Mouse (Mus musculus): ENCODE results near the gene Usp48. TPM values are rescaled to one million over a fixed set of nuclear protein-coding genes. Genes with fewer than 3 reads are reported as not detected.

The Usp48 gene
- polyA plus RNA-seq, 1 experiment from 2014 or later: 56.9 TPM

GRCm38 (mm10) chr4:137628400-137628799 is 34.8 kb downstream of the Usp48 start:
- 90% methylated on average over 6 of the region's 6 CpGs for WGBS
- DNase-seq (ENCODE audit: low spot score): no peak
- Histone ChIP-seq H3K36me3 (peaks cover 95% of the 10 kb centered on the region), H3K9me3 (no peaks in the 10 kb centered on the region), H3K4me1 (peaks cover 6% of the 10 kb centered on the region; the same call in 1 of the 2 replicates), H3K27ac (no peak overlapping the region), H3K4me3 (no peak overlapping the region), H3K27me3 (ENCODE audit: insufficient read depth, poor library complexity, severe bottlenecking) (no peaks in the 10 kb centered on the region)

DNA sequence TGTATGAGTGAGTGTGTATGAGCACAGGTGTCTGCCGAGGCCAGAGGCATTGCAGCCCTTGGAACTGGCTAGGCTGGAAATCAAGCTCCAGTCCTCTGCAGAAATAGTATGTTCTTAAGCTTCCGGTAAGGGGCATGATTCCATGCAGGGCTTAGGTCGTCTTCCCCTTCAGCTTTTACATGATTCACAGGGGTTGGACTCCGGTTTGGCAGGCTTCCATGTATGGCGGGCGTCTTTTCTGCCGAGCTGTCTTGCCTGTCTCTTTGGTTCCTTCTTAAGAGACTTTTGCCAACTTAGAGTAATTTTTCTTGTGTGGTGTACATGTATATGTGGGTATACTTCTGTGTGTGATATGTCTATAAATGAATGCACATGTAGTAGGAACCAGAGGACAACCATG is 35.8 kb downstream of the Usp48 start:
- Histone ChIP-seq H3K9me3 (no peaks in the 10 kb centered on the region), H3K36me3 (peaks cover 94% of the 10 kb centered on the region), H3K4me1 (peaks cover 6% of the 10 kb centered on the region; the same call in 1 of the 2 replicates), H3K4me3 (no peak overlapping the region), H3K27me3 (ENCODE audit: insufficient read depth, poor library complexity, severe bottlenecking) (no peaks in the 10 kb centered on the region), H3K27ac (no peak overlapping the region)
- WGBS: 92% methylated on average over 7 of the region's 7 CpGs
- no peak for DNase-seq (ENCODE audit: low spot score)

DNA sequence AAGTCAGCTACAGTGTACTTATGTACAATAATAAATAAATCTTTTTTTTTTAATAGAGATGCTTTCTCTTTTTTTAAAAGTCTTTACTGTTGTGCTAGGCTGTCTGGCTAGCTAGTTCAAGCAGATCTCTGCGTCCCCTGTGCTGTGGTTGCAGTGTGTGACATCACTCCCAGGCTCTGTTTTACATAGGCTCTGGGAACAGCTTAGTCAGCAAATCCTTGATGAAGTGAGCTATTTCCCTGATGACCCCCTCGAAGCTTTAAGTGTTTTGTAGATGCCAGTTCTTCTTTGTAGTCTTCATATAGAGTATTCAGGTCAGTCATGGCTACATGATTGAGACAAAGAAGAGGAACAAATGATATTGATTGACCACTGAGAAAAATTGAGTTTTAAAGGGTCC is 36.6 kb downstream of the Usp48 start:
- 90% methylated on average over 2 of the region's 2 CpGs for WGBS
- Histone ChIP-seq H3K4me1 (peaks cover 6% of the 10 kb centered on the region; the same call in 1 of the 2 replicates), H3K36me3 (peaks cover 94% of the 10 kb centered on the region)

DNA sequence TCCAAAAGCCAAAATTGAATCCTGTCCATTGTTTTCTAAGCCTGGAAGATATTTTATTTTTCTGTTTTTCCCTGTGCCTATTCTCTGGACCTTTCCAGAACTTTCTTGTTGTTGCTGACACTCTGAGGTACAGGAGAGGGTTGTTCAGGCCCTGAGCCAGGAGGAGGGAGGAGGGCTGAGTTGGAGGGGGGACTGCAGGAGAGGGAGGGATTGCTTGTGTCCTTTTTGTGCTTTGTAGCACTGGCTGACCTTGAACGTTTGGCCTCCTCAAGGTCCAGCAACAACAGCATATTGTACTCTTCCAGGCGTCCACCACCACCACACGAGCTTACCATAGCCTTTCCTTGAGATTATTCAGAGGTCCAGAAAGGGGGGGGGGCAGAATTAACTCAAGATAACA is 38.0 kb downstream of the Usp48 start:
- no peak for DNase-seq (ENCODE audit: low spot score)
- Histone ChIP-seq H3K27me3 (ENCODE audit: insufficient read depth, poor library complexity, severe bottlenecking) (no peaks in the 10 kb centered on the region), H3K9me3 (no peaks in the 10 kb centered on the region), H3K4me3 (no peak overlapping the region), H3K4me1 (peaks cover 6% of the 10 kb centered on the region; the same call in 1 of the 2 replicates), H3K27ac (peak overlapping the region; percentile 36; the same call in 1 of the 2 replicates), H3K36me3 (peaks cover 94% of the 10 kb centered on the region)
- WGBS: 58% methylated on average over 3 of the region's 3 CpGs

More for the DNA sequence above, 36.6 kb downstream of the Usp48 start:
- H3K27ac ChIP-seq: no peak overlapping the region
- no peaks in the 10 kb centered on the region for H3K27me3 ChIP-seq (ENCODE audit: insufficient read depth, poor library complexity, severe bottlenecking)
- no peaks in the 10 kb centered on the region for H3K9me3 ChIP-seq
- no peak overlapping the region for H3K4me3 ChIP-seq
- no peak for DNase-seq (ENCODE audit: low spot score)

- Histone ChIP-seq H3K36me3 (peaks cover 94% of the 10 kb centered on the region), H3K9me3 (no peaks in the 10 kb centered on the region)
- 90% methylated on average over 4 of the region's 4 CpGs for WGBS
Measured at GRCm38 (mm10) chr4:137633394-137633793, 39.8 kb downstream of the Usp48 start.

GRCm38 (mm10) chr4:137636597-137636996 is 43.0 kb downstream of the Usp48 start:
- peaks cover 96% of the 10 kb centered on the region for H3K36me3 ChIP-seq

More at GRCm38 (mm10) chr4:137633394-137633793, 39.8 kb downstream of the Usp48 start:
- Histone ChIP-seq H3K27ac (no peak overlapping the region), H3K4me1 (peaks cover 6% of the 10 kb centered on the region; the same call in 1 of the 2 replicates), H3K27me3 (ENCODE audit: insufficient read depth, poor library complexity, severe bottlenecking) (no peaks in the 10 kb centered on the region), H3K4me3 (no peak overlapping the region)
- no peak for DNase-seq (ENCODE audit: low spot score)

GRCm38 (mm10) chr4:137641556-137641955 is 48.0 kb downstream of the Usp48 start:
- WGBS: 82% methylated on average over 5 of the region's 5 CpGs
- Histone ChIP-seq H3K36me3 (peaks cover 86% of the 10 kb centered on the region), H3K4me1 (no peaks in the 10 kb centered on the region), H3K27ac (no peak overlapping the region), H3K4me3 (no peak overlapping the region), H3K9me3 (no peaks in the 10 kb centered on the region), H3K27me3 (ENCODE audit: insufficient read depth, poor library complexity, severe bottlenecking) (no peaks in the 10 kb centered on the region)
- DNase-seq (ENCODE audit: low spot score): no peak

More at GRCm38 (mm10) chr4:137636597-137636996, 43.0 kb downstream of the Usp48 start:
- Histone ChIP-seq H3K27me3 (ENCODE audit: insufficient read depth, poor library complexity, severe bottlenecking) (no peaks in the 10 kb centered on the region), H3K9me3 (no peaks in the 10 kb centered on the region), H3K4me1 (peaks cover 2% of the 10 kb centered on the region; the same call in 1 of the 2 replicates), H3K4me3 (no peak overlapping the region), H3K27ac (no peak overlapping the region)
- no peak for DNase-seq (ENCODE audit: low spot score)
- 87% methylated on average over 3 of the region's 3 CpGs for WGBS

DNA sequence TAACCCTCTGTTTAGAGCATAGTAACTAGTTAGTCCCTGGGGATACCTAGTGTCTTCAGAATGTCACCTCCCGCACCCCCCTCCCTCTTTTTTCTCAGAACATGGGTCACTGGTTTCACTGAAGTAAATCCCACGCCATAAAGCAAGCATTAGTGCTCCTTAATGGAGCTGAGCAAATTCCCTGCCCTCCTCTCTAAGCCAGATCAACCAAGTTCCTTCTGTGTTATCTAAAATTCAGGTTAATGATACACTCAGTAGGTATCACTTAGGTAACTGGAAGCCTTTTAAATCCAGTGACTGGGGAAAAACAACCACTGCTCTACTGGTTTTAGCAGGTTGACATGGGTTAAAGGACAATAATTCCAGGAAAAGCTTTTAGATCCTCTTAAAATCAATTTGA is 48.5 kb downstream of the Usp48 start:
- no peaks in the 10 kb centered on the region for H3K27me3 ChIP-seq (ENCODE audit: insufficient read depth, poor library complexity, severe bottlenecking)
- H3K27ac ChIP-seq: no peak overlapping the region
- H3K9me3 ChIP-seq: no peaks in the 10 kb centered on the region
- 88% methylated on average over 2 of the region's 2 CpGs for WGBS
- peaks cover 86% of the 10 kb centered on the region for H3K36me3 ChIP-seq
- no peak overlapping the region for H3K4me3 ChIP-seq
- DNase-seq (ENCODE audit: low spot score): no peak
- H3K4me1 ChIP-seq: no peaks in the 10 kb centered on the region

DNA sequence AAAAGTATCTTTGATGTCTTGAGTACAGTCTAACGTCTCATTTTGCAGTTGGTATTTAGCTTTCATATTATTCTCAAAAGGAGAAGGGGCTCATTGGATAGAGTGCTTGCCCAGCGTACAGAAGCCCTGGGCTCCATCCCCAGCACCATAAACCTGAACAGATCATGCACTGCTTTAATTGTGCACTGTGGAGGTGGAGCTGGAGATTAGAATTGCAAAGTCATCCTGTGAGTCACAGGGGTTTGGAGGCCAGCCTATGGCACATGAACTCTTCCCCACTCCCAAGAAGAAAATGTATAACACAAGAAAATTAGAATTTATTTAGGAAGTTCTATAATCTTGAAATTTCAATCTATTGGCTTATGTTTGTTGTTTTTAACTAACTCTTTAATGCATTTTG is 49.9 kb downstream of the Usp48 start:
- WGBS: 78% methylated on average over 2 of the region's 2 CpGs

DNA sequence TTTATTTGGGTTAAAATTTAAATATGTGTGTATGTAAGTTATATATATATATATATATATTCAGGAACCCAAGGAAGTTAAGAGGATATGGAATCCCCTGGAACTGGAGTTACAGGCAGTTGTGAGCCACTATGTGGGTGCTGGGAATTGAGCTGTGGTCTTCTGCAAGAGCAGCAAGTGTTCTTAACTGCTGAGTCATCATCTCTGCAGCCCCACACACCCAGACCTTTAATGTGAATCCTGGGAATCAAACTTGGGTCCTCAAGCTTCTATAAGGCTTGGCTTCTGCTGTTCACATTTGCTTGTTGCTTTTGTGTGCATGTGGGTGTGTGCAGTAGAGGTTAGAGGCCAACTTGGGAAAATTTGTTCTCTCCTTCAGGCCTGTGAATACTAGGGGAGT is 52.7 kb downstream of the Usp48 start:
- no peak overlapping the region for H3K4me3 ChIP-seq
- H3K36me3 ChIP-seq: peaks cover 85% of the 10 kb centered on the region
- no peaks in the 10 kb centered on the region for H3K27me3 ChIP-seq (ENCODE audit: insufficient read depth, poor library complexity, severe bottlenecking)
- no peak overlapping the region for H3K27ac ChIP-seq
- no peaks in the 10 kb centered on the region for H3K4me1 ChIP-seq
- no peaks in the 10 kb centered on the region for H3K9me3 ChIP-seq
- no peak for DNase-seq (ENCODE audit: low spot score)

More for the DNA sequence above, 49.9 kb downstream of the Usp48 start:
- no peaks in the 10 kb centered on the region for H3K9me3 ChIP-seq
- DNase-seq (ENCODE audit: low spot score): no peak
- H3K36me3 ChIP-seq: peaks cover 84% of the 10 kb centered on the region
- H3K4me3 ChIP-seq: no peak overlapping the region
- no peaks in the 10 kb centered on the region for H3K4me1 ChIP-seq
- no peak overlapping the region for H3K27ac ChIP-seq
- H3K27me3 ChIP-seq (ENCODE audit: insufficient read depth, poor library complexity, severe bottlenecking): no peaks in the 10 kb centered on the region

- DNase-seq (ENCODE audit: low spot score): no peak
- no peak overlapping the region for H3K27ac ChIP-seq
- H3K4me1 ChIP-seq: no peaks in the 10 kb centered on the region
- WGBS: 87% methylated on average over 6 of the region's 6 CpGs
- H3K9me3 ChIP-seq: no peaks in the 10 kb centered on the region
- no peak overlapping the region for H3K4me3 ChIP-seq
- peaks cover 93% of the 10 kb centered on the region for H3K36me3 ChIP-seq
- H3K27me3 ChIP-seq (ENCODE audit: insufficient read depth, poor library complexity, severe bottlenecking): no peaks in the 10 kb centered on the region
Measured at GRCm38 (mm10) chr4:137647648-137648047, 54.1 kb downstream of the Usp48 start.

- Histone ChIP-seq H3K27ac (no peak overlapping the region), H3K9me3 (no peaks in the 10 kb centered on the region), H3K4me3 (no peak overlapping the region), H3K4me1 (no peaks in the 10 kb centered on the region), H3K27me3 (ENCODE audit: insufficient read depth, poor library complexity, severe bottlenecking) (no peaks in the 10 kb centered on the region), H3K36me3 (peaks cover 97% of the 10 kb centered on the region)
- 90% methylated on average over 9 of the region's 9 CpGs for WGBS
- DNase-seq (ENCODE audit: low spot score): no peak
Measured at GRCm38 (mm10) chr4:137648230-137648629, 54.7 kb downstream of the Usp48 start.

DNA sequence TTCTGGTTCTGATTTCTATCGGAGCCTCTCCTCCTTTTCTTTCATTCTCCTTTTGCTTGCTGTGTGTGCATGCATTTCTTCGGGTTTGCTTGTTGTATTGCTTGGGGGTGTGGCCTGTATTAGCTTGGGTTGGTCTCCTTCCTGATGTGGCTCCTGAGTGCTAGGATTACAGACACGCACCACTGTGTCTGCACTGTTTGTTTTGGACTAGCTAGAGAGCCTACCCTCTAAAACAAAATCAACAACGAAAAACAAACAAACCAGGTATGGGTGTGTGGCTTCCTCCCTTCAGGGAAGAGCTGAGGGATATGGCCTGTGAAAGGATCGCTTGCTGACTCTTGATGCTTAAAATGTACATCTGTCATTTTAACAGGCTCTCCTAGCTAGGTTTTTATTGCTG is 57.4 kb downstream of the Usp48 start:
- Histone ChIP-seq H3K27me3 (ENCODE audit: insufficient read depth, poor library complexity, severe bottlenecking) (no peaks in the 10 kb centered on the region), H3K4me3 (no peak overlapping the region), H3K27ac (no peak overlapping the region), H3K4me1 (no peaks in the 10 kb centered on the region), H3K9me3 (no peaks in the 10 kb centered on the region), H3K36me3 (peaks cover 95% of the 10 kb centered on the region)
- no peak for DNase-seq (ENCODE audit: low spot score)
- 78% methylated on average over 5 of the region's 5 CpGs for whole genome bisulfite sequencing

DNA sequence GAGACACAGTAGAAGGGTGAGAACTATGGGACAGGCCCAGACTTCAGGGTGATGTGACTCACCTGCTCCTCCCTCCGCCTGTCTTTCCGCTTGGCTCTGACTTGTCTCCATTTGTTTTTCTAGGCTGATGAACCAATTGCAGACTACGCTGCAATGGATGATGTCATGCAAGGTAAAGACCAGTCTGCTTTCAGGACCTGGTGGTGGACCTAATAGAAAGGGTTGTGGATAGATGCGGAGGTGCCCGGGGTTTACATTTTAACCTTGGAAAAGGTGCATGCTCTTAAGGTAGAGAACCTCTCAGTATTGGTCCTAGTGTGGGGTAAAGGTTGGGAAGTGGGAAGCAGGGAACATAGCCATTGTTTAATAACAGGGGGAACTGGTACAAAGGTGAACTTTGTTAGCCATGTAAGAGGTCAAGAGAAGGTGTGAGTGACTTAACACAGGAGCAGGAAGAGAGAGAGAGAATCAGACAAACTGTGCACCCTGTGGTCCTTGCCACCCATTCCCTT is 59.3 kb downstream of the Usp48 start:
- H3K27me3 ChIP-seq (ENCODE audit: insufficient read depth, poor library complexity, severe bottlenecking): no peaks in the 10 kb centered on the region
- no peak overlapping the region for H3K4me3 ChIP-seq
- H3K9me3 ChIP-seq: no peaks in the 10 kb centered on the region
- no peak overlapping the region for H3K27ac ChIP-seq
- 98% methylated on average over 5 of the region's 5 CpGs for WGBS
- no peaks in the 10 kb centered on the region for H3K4me1 ChIP-seq
- DNase-seq (ENCODE audit: low spot score): no peak
- H3K36me3 ChIP-seq: peaks cover 96% of the 10 kb centered on the region
